Mouse (Mus musculus) E14TG2a.4 (cell line): ENCODE data around the gene Hoxa5.

Source experiments
- H3K27me3 ChIP-seq: 2 replicates; pipeline ENCODE4 v1.6.1; 2014; ENCODE audit warnings: low read length, control low read depth; ENCODE audit not compliant: insufficient read depth
- H3K36me3 ChIP-seq: 2 replicates; pipeline ENCODE4 v1.6.1; 2014; ENCODE audit warnings: low read length, control low read depth; ENCODE audit not compliant: insufficient read depth
- H3K4me1 ChIP-seq: replicated peaks from 2 replicates; pipeline ENCODE4 v1.6.1; 2014; ENCODE audit warnings: low read depth, low read length, control low read depth
- H3K4me3 ChIP-seq: replicated peaks from 2 replicates; pipeline ENCODE4 v1.5.1; 2014; ENCODE audit warnings: mild to moderate bottlenecking, low read length
- H3K9me3 ChIP-seq: 2 replicates; pipeline ENCODE4 v1.6.1; 2014; ENCODE audit warnings: low read length, control low read depth
- CTCF ChIP-seq: conservative IDR thresholded peaks from 2 replicates; pipeline ENCODE4 v1.5.1; 2014; ENCODE audit warnings: low read length
- NANOG ChIP-seq: IDR thresholded peaks from 2 replicates; pipeline ENCODE4 v1.6.1; 2014; ENCODE audit warnings: borderline replicate concordance, low read length, mixed read lengths
- POU5F1 ChIP-seq: IDR thresholded peaks from 2 replicates; pipeline ENCODE4 v1.6.1; 2014; ENCODE audit warnings: low read length, borderline replicate concordance

The Hoxa5 gene

GRCm38 (mm10) chr6:52160511-52161335 is 43.7 kb downstream of the Hoxa5 start:
- H3K36me3 ChIP-seq: no peaks in the 10 kb centered on the region
- H3K4me1 ChIP-seq: peaks cover 69% of the 10 kb centered on the region
- TF ChIP-seq POU5F1 (no peak), NANOG (no peak), CTCF (no peak)
- H3K4me3 ChIP-seq: no peak overlapping the region
- H3K9me3 ChIP-seq: no peaks in the 10 kb centered on the region
- peaks cover 87% of the 10 kb centered on the region for H3K27me3 ChIP-seq

- Histone ChIP-seq H3K4me3 (0 out of 2 replicates have a peak overlapping the region, but pooled peaks have one; percentile 93), H3K27me3 (peaks cover 87% of the 10 kb centered on the region), H3K4me1 (peaks cover 61% of the 10 kb centered on the region), H3K36me3 (no peaks in the 10 kb centered on the region), H3K9me3 (no peaks in the 10 kb centered on the region)
- TF ChIP-seq NANOG: no peak
- TF ChIP-seq POU5F1: no peak
- TF ChIP-seq CTCF: no peak
Measured at GRCm38 (mm10) chr6:52159979-52160378, 44.4 kb downstream of the Hoxa5 start.

- Histone ChIP-seq H3K27me3 (peaks cover 87% of the 10 kb centered on the region), H3K36me3 (no peaks in the 10 kb centered on the region), H3K4me3 (peak overlapping the region; percentile 93), H3K4me1 (peaks cover 58% of the 10 kb centered on the region), H3K9me3 (no peaks in the 10 kb centered on the region)
- TF ChIP-seq NANOG (no peak), POU5F1 (no peak), CTCF (no peak)
Measured at GRCm38 (mm10) chr6:52159164-52159761, 45.1 kb downstream of the Hoxa5 start.

DNA sequence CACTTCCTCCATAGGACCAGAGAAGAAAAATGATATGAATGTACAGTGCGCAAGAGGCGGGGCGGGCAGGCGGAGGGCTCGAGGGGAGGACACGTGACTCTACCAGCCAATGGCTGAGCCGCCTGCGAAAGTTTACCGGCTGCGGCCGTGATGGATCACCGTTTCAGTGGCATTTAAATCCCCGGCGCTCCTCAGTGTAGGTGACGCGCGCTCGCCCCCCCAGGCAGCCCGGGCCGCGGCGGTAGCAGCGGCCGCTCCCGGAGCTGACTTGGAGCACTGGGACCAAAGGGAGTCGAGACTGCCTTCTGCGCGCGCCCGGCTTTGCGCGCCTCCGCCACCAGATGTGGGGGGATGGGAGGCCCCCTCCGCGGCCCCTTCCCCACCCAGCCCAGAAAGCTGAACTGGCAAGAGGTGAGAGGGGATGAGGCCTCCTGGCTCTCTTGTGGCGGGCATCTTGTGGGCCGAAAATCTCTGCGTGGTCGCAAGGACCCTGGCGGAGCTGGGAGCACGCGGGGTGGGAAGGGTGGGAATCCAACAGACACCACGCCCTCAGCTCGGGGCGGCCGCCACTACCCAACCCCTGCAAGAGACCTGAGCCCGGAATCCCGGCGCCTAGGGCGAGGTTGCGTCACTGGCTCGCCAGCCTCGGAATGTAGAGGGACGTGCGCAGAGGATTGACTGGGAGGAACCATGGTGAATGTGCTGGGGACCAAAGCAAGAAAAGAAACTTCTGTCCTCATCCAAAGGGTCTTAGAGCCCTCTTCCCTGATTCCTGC is 45.9 kb downstream of the Hoxa5 start, which contains the start of gene Hoxa1:
Gene Hoxa1 (minus strand): TSS at position 42 of the 776 bp plus-strand sequence.
- no peak for TF ChIP-seq POU5F1
- TF ChIP-seq CTCF: no peak
- TF ChIP-seq NANOG: no peak
- Histone ChIP-seq H3K9me3 (no peaks in the 10 kb centered on the region), H3K4me1 (peaks cover 59% of the 10 kb centered on the region), H3K36me3 (no peaks in the 10 kb centered on the region), H3K4me3 (peak within 1 kb of the TSS; percentile 93), H3K27me3 (peaks cover 86% of the 10 kb centered on the region)

DNA sequence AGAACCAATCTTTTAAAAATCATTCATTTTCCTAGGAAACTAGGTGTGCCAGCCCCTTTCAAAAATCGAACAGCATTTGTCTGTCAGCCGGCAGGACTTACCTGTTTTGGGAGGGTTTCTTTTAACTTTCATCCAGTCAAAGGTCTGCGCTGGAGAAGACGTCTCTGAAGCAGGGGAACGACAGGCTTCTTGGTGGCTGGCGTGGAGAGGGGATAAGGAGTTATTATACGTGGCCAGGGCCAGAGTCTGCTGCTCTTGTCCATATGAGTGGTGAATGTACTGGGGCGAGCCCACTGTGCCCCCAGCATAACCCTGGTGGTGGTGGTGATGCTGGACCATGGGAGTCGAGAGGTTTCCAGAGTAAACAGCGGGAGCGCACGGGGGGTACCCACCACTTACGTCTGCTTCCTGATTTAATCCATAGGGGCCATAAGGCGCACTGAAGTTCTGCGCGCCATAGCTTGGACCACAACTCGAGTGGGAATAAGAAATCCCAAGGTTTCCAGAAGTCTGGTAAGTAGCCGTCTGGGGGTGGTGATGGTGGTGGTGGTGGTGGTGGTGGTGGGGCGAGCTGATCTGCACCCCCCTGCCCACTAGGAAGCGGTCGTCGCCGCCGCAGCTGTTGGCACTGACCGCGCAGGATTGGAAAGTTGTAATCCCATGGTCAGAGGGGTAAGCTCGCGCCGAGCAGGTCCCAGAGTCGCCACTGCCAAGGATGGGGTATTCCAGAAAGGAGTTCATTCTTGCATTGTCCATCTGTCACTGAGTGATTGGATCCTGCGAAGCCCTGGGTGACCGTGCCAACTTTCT is 46.7 kb downstream of the Hoxa5 start:
- TF ChIP-seq POU5F1 (no peak), NANOG (no peak), CTCF (no peak)
- Histone ChIP-seq H3K36me3 (no peaks in the 10 kb centered on the region), H3K4me3 (peak overlapping the region; percentile 93)

DNA sequence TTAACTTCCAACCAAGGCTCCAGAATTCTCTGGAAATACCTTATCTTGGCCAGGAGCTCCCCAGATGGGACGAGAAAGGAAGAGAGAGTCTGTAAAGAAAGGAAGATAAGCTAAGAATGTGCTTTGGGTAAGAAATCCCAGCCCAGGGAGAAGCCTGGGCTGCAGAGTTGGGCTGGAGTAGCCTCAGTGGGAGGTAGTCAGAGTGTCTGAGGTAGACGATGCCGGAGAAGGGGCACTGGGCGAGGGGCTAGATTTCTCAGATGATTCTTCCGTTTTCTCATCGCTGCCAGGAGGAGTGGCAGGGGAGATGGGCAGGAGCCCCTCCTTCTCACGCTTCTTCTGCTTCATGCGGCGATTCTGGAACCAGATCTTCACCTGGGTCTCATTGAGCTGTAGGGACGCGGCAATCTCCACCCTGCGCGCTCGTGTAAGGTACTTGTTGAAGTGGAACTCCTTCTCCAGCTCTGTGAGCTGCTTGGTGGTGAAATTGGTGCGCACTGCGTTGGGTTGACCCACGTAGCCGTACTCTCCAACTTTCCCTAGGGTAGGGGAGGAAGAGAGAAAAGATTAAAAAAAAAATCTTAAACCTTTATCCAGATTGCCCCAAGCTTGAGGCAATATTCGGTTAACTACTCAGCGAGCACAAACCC is 47.7 kb downstream of the Hoxa5 start:
- Histone ChIP-seq H3K36me3 (no peaks in the 10 kb centered on the region), H3K4me1 (peaks cover 64% of the 10 kb centered on the region), H3K27me3 (peaks cover 87% of the 10 kb centered on the region), H3K9me3 (no peaks in the 10 kb centered on the region), H3K4me3 (no peak overlapping the region)
- TF ChIP-seq NANOG (no peak), POU5F1 (no peak), CTCF (no peak)

More for the DNA sequence above, 46.7 kb downstream of the Hoxa5 start:
- H3K9me3 ChIP-seq: no peaks in the 10 kb centered on the region
- peaks cover 86% of the 10 kb centered on the region for H3K27me3 ChIP-seq
- peaks cover 59% of the 10 kb centered on the region for H3K4me1 ChIP-seq

DNA sequence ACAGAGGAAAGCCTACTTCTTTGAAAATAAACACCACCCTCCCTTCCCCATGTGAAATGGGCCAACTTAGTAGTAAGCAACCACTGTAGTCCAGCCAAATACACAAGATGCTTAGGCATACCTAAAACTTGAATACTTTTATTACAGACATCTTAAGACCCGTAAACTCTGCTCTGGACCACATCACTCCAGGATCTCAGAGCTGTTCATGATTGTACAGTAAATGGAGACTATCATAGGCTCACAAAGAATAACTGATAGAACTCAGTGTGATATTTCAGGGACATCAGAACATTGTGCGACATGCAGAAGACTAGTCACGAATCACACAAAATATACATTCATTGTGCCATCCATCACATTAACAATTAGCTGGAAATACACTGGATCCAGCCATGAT is 48.9 kb downstream of the Hoxa5 start:
- Histone ChIP-seq H3K27me3 (peaks cover 87% of the 10 kb centered on the region), H3K4me1 (peaks cover 61% of the 10 kb centered on the region), H3K9me3 (no peaks in the 10 kb centered on the region), H3K36me3 (no peaks in the 10 kb centered on the region), H3K4me3 (no peak overlapping the region)
- no peak for TF ChIP-seq CTCF
- no peak for TF ChIP-seq POU5F1
- no peak for TF ChIP-seq NANOG
